Mouse (Mus musculus) hindbrain, postnatal 0 days (tissue): ENCODE results near the gene Cacna2d3. TPM values are rescaled to one million over a fixed set of nuclear protein-coding genes. Genes with fewer than 3 reads are reported as not detected.

ENCODE experiments used
- ATAC-seq: fragments of 200-750 bp; cut with Nextera tagmentation; 2 replicates; pipeline ENCODE4 v1.8.0; 2017; ENCODE audit warnings: mild to moderate bottlenecking, moderate TSS enrichment, moderate library complexity
- DNase-seq: peaks from one replicate; pipeline ENCODE4 v3.0.0-alpha.2; 2015; ENCODE audit warnings: low spot score
- H3K27ac ChIP-seq: fragments of 300-500 bp; sonication (generic); 2 replicates; pipeline ENCODE4 v1.5.1; 2014; ENCODE audit warnings: mild to moderate bottlenecking
- H3K27me3 ChIP-seq: fragments of 300-500 bp; sonication (generic); 2 replicates; pipeline ENCODE4 v1.6.1; 2014; ENCODE audit warnings: low read length, mixed read lengths; ENCODE audit not compliant: insufficient read depth
- H3K36me3 ChIP-seq: fragments of 300-500 bp; sonication (generic); 2 replicates; pipeline ENCODE4 v1.6.1; 2014; ENCODE audit warnings: low read length, mixed read lengths; ENCODE audit not compliant: insufficient read depth
- H3K4me1 ChIP-seq: fragments of 300-500 bp; sonication (generic); 2 replicates; pipeline ENCODE4 v1.6.1; 2014; ENCODE audit warnings: antibody characterized with exemption, low read length, mixed read lengths; ENCODE audit not compliant: insufficient read depth
- H3K4me2 ChIP-seq: fragments of 300-500 bp; sonication (generic); 2 replicates; pipeline ENCODE4 v1.6.1; 2014; ENCODE audit warnings: low read depth, mild to moderate bottlenecking, low read length, moderate library complexity, mixed read lengths
- H3K4me3 ChIP-seq: fragments of 300-500 bp; sonication (generic); 2 replicates; pipeline ENCODE4 v1.5.1; 2014; ENCODE audit warnings: low read length
- H3K9ac ChIP-seq: fragments of 300-500 bp; sonication (generic); replicated peaks from 2 replicates; pipeline ENCODE4 v1.6.1; 2014; ENCODE audit warnings: mild to moderate bottlenecking, low read length, moderate library complexity, mixed read lengths
- H3K9me3 ChIP-seq: fragments of 300-500 bp; sonication (generic); 2 replicates; pipeline ENCODE4 v1.6.1; 2016; ENCODE audit warnings: low read length, mixed read lengths
- CTCF ChIP-seq: IDR thresholded peaks from 2 replicates; pipeline ENCODE4 v1.5.1; 2016; ENCODE audit warnings: antibody characterized with exemption, control low read depth, low read depth
- WGBS: fragments of 180-500 bp; shearing (Covaris S2); extraction: QIAGEN DNeasy Blood & Tissue Kit; methylation state at CpG from one replicate; pipeline ENCODE4 v1.1.7; 2014; 5-methylcytosine and 5-hydroxymethylcytosine counted together
- polyA plus RNA-seq: library from polyadenylated mRNA; unstranded; fragments of >200 nt; fragmentation: Nextera tagmentation; extraction: Ambion mirVana; gene quantifications from 2 replicates; pipeline ENCODE4 v1.2.1, GENCODE M21; 2015
- total RNA-seq: library from RNA; depleted of rRNA; stranded (reverse); fragments of >200 nt; gene quantifications from 2 replicates; pipeline ENCODE4 v1.2.3, GENCODE M21; 2014

Cacna2d3 gene
- total and polyA plus RNA-seq, 2 experiments from 2014 or later = 37.6 to 39.0 TPM

DNA sequence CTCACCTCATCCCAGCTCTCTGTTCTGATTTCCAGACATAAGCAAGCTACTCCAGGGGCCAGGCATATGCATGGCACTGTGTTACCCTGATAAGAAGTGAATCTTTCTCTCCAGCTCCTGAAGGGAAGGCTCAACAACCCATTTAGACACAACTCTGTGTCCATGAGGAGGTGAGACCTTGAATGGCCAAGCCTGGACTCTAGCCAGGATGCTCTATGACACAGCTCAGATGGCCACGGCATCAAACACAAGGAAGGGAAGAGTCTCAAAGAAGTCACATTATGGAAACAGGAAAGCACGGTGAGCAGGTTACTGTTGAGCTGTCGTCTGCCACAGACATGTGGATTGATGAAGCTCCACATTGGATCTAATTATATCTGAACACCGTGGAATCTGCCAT, 128.8 kb downstream of the Cacna2d3 start:
- WGBS = 77% methylated on average over 4 of the region's 4 CpGs
- DNase-seq (no peak), ATAC-seq (no peak)
- Histone ChIP-seq H3K4me1 (no peaks in the 10 kb centered on the region), H3K9ac (no peak overlapping the region), H3K27ac (no peak overlapping the region), H3K27me3 (no peaks in the 10 kb centered on the region), H3K4me2 (no peak overlapping the region), H3K4me3 (no peak overlapping the region), H3K9me3 (no peaks in the 10 kb centered on the region), H3K36me3 (no peaks in the 10 kb centered on the region)
- no peak for TF ChIP-seq CTCF

DNA sequence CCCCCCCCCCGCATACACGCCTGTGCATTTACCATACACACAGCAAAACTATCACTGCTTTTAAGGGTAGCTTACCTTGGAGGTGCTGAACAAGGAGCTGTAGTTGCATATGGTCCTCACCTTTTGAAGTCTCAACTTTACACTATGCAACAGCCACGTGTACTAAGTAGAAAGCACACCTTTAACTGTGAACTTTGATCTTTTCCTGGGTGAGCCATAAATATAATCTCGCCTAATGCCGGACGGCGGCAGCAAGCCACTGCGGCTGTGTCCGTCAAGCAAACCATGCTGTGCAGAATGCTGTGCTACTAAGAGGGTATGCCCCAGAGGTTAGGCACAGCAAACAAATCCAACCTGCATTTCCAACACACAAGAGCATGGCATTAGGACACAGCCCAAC, 132.0 kb downstream of the Cacna2d3 start:
- WGBS = 81% methylated on average over 9 of the region's 9 CpGs
- no peak for DNase-seq
- Histone ChIP-seq H3K27me3 (no peaks in the 10 kb centered on the region), H3K27ac (no peak overlapping the region), H3K9ac (no peak overlapping the region), H3K4me3 (no peak overlapping the region), H3K4me2 (no peak overlapping the region), H3K9me3 (no peaks in the 10 kb centered on the region), H3K36me3 (no peaks in the 10 kb centered on the region), H3K4me1 (no peaks in the 10 kb centered on the region)
- ATAC-seq = no peak
- TF ChIP-seq CTCF = no peak

DNA sequence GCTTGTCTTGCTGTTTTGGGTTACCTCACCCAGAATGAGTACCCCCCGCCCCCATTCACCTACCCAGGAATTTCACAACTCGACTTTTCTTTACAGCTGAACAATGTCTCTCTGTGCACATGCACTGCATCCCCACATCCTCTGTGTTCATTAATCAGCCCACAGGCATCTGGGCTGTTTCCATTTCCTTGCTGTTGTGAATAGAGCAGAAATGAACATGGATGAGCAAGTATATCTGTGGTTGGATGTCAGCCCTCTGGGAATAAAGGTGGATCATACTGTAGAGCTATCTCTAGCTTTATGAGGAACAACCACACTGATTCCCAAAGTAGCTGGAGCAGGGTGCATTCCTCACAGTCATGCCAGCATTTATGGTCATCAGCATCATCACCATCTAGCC, 139.7 kb downstream of the Cacna2d3 start:
- no peak overlapping the region for H3K27ac ChIP-seq
- WGBS = 69% methylated on average over 2 of the region's 2 CpGs
- no peak overlapping the region for H3K4me2 ChIP-seq
- no peaks in the 10 kb centered on the region for H3K9me3 ChIP-seq
- ATAC-seq = no peak
- no peak overlapping the region for H3K4me3 ChIP-seq
- no peak for DNase-seq
- no peak for TF ChIP-seq CTCF
- no peaks in the 10 kb centered on the region for H3K27me3 ChIP-seq
- no peak overlapping the region for H3K9ac ChIP-seq
- H3K36me3 ChIP-seq = no peaks in the 10 kb centered on the region
- no peaks in the 10 kb centered on the region for H3K4me1 ChIP-seq

DNA sequence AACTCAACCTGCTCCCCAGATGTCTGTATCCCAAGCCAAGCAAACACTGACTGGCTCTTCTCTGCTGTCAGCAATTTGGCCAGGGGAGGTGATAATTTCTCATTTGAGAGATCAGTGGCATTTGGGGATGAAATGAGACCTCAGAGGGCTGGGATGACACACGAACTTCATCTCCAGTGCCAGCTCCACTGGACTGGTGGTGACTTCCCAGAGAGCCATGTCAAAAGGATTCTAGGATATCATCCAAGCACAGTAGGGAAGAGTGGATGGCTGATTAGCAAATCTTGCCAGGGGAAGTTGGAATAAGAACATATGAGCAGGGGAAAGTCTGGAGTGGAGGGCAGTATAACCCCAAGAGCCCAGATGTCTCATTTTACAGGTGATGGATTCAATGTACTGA, 143.9 kb downstream of the Cacna2d3 start:
- TF ChIP-seq CTCF = no peak
- H3K9me3 ChIP-seq = no peaks in the 10 kb centered on the region
- no peak for ATAC-seq
- no peaks in the 10 kb centered on the region for H3K27me3 ChIP-seq
- H3K4me3 ChIP-seq = no peak overlapping the region
- H3K27ac ChIP-seq = no peak overlapping the region
- DNase-seq = peak; percentile 54
- no peak overlapping the region for H3K9ac ChIP-seq
- 54% methylated on average over 1 of the region's 1 CpGs for whole genome bisulfite sequencing
- H3K4me2 ChIP-seq = no peak overlapping the region
- H3K4me1 ChIP-seq = no peaks in the 10 kb centered on the region
- no peaks in the 10 kb centered on the region for H3K36me3 ChIP-seq

DNA sequence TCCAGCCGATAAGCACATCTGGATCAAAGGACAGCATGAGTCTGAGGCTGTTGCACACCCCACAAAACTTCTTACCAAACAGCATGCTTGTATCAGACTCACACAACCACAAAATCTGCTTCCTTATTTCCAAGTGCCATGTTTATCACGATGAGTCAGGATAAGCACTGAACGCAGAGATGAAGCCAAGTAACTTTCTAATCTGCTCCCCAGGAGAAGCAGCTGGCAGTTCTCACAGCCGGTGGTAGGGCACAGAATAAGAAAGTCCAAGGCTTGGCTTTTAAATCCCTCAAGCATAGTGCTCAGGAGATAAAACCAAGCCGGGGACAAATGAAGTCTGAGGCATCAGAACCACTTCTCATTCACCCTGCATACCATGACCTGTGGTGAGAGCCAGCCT, 146.1 kb downstream of the Cacna2d3 start:
- H3K9ac ChIP-seq = no peak overlapping the region
- WGBS = 44% methylated on average over 5 of the region's 5 CpGs
- no peak overlapping the region for H3K27ac ChIP-seq
- H3K4me2 ChIP-seq = no peak overlapping the region
- no peak for TF ChIP-seq CTCF
- no peaks in the 10 kb centered on the region for H3K27me3 ChIP-seq
- no peak for ATAC-seq
- H3K36me3 ChIP-seq = no peaks in the 10 kb centered on the region
- no peaks in the 10 kb centered on the region for H3K4me1 ChIP-seq
- DNase-seq = no peak
- H3K4me3 ChIP-seq = no peak overlapping the region
- H3K9me3 ChIP-seq = no peaks in the 10 kb centered on the region

DNA sequence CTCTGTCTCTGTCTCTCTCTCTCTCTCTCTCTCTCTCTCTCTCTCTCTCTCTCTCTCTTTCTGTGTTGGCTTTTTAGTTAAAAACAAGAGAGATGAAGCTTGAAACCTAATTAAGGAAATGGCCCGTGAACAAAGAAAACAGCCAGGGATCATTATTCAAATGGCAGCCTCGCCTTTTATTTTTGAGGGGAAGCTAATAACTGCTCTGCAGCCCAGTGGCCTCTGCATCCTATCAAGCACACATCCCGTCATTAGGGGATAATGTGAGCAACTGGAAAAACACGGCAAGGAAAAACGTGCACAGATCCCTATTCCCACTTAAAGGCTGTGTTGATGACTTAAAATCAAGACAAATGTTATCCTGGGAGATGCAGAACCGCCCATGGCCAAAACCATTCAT, 159.0 kb downstream of the Cacna2d3 start:
- Histone ChIP-seq H3K4me2 (no peak overlapping the region), H3K36me3 (no peaks in the 10 kb centered on the region), H3K27ac (no peak overlapping the region), H3K9ac (no peak overlapping the region), H3K4me1 (no peaks in the 10 kb centered on the region), H3K27me3 (no peaks in the 10 kb centered on the region), H3K9me3 (no peaks in the 10 kb centered on the region), H3K4me3 (no peak overlapping the region)
- no peak for TF ChIP-seq CTCF
- ATAC-seq (no peak), DNase-seq (peak; percentile 25)
- 21% methylated on average over 6 of the region's 6 CpGs for WGBS

DNA sequence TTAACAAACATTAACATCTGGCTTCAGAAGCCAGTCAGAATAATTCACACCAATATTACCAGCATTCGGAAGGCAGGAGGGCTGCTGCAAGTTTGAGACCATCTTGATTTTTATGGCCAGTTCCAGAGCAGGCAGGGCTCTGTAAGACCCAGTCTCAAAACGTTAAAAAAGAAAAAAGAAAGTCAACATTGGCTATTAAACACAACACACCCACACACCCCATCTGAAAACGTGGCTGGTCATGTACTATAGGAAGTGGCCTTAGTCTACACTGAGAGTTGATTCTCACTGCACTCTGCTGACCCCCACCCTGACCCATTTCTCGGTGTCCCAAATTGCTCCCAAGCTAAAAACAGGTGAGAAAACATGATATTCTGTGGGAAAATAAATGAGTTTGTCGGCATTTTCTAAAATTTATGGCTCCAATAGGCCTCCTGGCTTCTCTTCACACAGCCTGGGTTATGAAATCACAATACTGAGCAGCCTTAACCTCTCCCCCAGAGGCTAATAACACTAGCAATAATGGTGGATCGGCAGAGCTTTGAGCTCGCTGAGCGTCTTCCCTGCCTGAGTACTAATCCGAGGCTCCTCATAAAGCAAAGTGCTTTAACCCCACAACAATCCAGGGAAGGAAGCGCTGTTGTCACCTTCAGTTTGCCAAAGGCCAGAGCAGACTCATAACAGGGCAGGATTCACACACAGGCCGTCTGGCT, 160.4 kb downstream of the Cacna2d3 start:
- DNase-seq (no peak), ATAC-seq (no peak)
- no peak overlapping the region for H3K9ac ChIP-seq
- no peaks in the 10 kb centered on the region for H3K9me3 ChIP-seq
- H3K27me3 ChIP-seq = no peaks in the 10 kb centered on the region
- no peak overlapping the region for H3K4me2 ChIP-seq
- 75% methylated on average over 11 of the region's 11 CpGs for WGBS
- no peak overlapping the region for H3K27ac ChIP-seq
- no peak overlapping the region for H3K4me3 ChIP-seq
- no peak for TF ChIP-seq CTCF
- H3K4me1 ChIP-seq = no peaks in the 10 kb centered on the region
- H3K36me3 ChIP-seq = no peaks in the 10 kb centered on the region
